Mouse (Mus musculus) spleen, adult 2 months (tissue): ENCODE measurements around the gene Cacna1c. TPM values are rescaled to one million over a fixed set of nuclear protein-coding genes. Genes with fewer than 3 reads are reported as not detected.

Source experiments
- DNase-seq, 2 experiments: peaks; one replicate each; pipeline versions ENCODE4 v3.0.0 to v3.0.0-alpha.2; 2012 to 2021; ENCODE audit warnings: low spot score in 2 of 2, low read depth in 1 of 2
- H3K27ac ChIP-seq: fragments of 200-500 bp; 2 replicates; pipeline ENCODE4 v1.5.1; 2012; ENCODE audit warnings: low read length, inconsistent platforms; ENCODE audit not compliant: insufficient read depth
- H3K27me3 ChIP-seq: fragments of 200-500 bp; 2 replicates; pipeline ENCODE4 v1.6.1; 2012; ENCODE audit warnings: mild to moderate bottlenecking, moderate library complexity, low read length, inconsistent platforms; ENCODE audit not compliant: control insufficient read depth, insufficient read depth
- H3K36me3 ChIP-seq: fragments of 200-500 bp; 2 replicates; pipeline ENCODE4 v1.6.1; 2012; ENCODE audit warnings: mild to moderate bottlenecking, low read length, inconsistent platforms; ENCODE audit not compliant: control insufficient read depth, insufficient read depth
- H3K4me1 ChIP-seq: fragments of 200-500 bp; 2 replicates; pipeline ENCODE4 v1.6.1; 2011; ENCODE audit warnings: inconsistent platforms; ENCODE audit not compliant: control insufficient read depth, insufficient read depth, insufficient read length
- H3K4me3 ChIP-seq: fragments of 200-500 bp; 2 replicates; pipeline ENCODE4 v1.5.1; 2011; ENCODE audit warnings: mild to moderate bottlenecking, inconsistent platforms; ENCODE audit not compliant: insufficient read depth, insufficient read length; ENCODE audit errors: extremely low read depth
- CTCF ChIP-seq: fragments of 200-500 bp; IDR thresholded peaks from 2 replicates; pipeline ENCODE4 v1.5.1; 2011; ENCODE audit warnings: mild to moderate bottlenecking, inconsistent platforms; ENCODE audit not compliant: insufficient read depth, insufficient read length, insufficient replicate concordance; ENCODE audit errors: extremely low read depth
- POLR2A ChIP-seq: fragments of 200-500 bp; IDR thresholded peaks from 2 replicates; pipeline ENCODE4 v1.6.1; 2011; ENCODE audit warnings: low read depth, low read length, inconsistent platforms
- WGBS: fragments of 180-500 bp; shearing (Covaris S2); methylation state at CpG from one replicate; pipeline ENCODE4 v1.1.7; 2018; 5-methylcytosine and 5-hydroxymethylcytosine counted together
- polyA plus RNA-seq: library from polyadenylated mRNA; depleted of rRNA; stranded (reverse); fragments of >200 nt; gene quantifications from 2 replicates; pipeline ENCODE4 v1.2.3, GENCODE M21; 2012

The Cacna1c gene
- polyA plus RNA-seq, 1 experiment = 1.1 TPM

- DNase-seq = no peak
- WGBS = 47% methylated on average over 3 of the region's 3 CpGs
Measured at GRCm38 (mm10) chr6:119233066-119233465, 36.8 kb upstream of the Cacna1c start.

GRCm38 (mm10) chr6:119228861-119229603 is 32.8 kb upstream of the Cacna1c start:
- Histone ChIP-seq H3K4me3 (no peak overlapping the region), H3K4me1 (no peaks in the 10 kb centered on the region), H3K36me3 (no peaks in the 10 kb centered on the region), H3K27ac (no peak overlapping the region), H3K27me3 (no peaks in the 10 kb centered on the region)
- no peak for DNase-seq
- WGBS = 84% methylated on average over 11 of the region's 11 CpGs
- TF ChIP-seq POLR2A (no peak), CTCF (no peak)

More at GRCm38 (mm10) chr6:119233066-119233465, 36.8 kb upstream of the Cacna1c start:
- no peak overlapping the region for H3K27ac ChIP-seq
- no peak overlapping the region for H3K4me3 ChIP-seq
- TF ChIP-seq POLR2A (no peak), CTCF (no peak)
- no peaks in the 10 kb centered on the region for H3K36me3 ChIP-seq
- no peaks in the 10 kb centered on the region for H3K27me3 ChIP-seq
- H3K4me1 ChIP-seq = no peaks in the 10 kb centered on the region

- WGBS = 86% methylated on average over 8 of the region's 8 CpGs
- TF ChIP-seq CTCF = no peak
- TF ChIP-seq POLR2A = no peak
- no peaks in the 10 kb centered on the region for H3K36me3 ChIP-seq
- H3K27ac ChIP-seq = no peak overlapping the region
- DNase-seq = no peak
- no peaks in the 10 kb centered on the region for H3K4me1 ChIP-seq
- H3K4me3 ChIP-seq = no peak overlapping the region
- H3K27me3 ChIP-seq = no peaks in the 10 kb centered on the region
Measured at GRCm38 (mm10) chr6:119227001-119227400, 30.8 kb upstream of the Cacna1c start.

- WGBS = 95% methylated on average over 6 of the region's 6 CpGs
- no peak overlapping the region for H3K4me3 ChIP-seq
- no peak for DNase-seq
- no peaks in the 10 kb centered on the region for H3K4me1 ChIP-seq
- no peaks in the 10 kb centered on the region for H3K27me3 ChIP-seq
- H3K36me3 ChIP-seq = no peaks in the 10 kb centered on the region; the same call in 1 of the 2 replicates
- no peak for TF ChIP-seq POLR2A
- no peak for TF ChIP-seq CTCF
- no peak overlapping the region for H3K27ac ChIP-seq
Measured at GRCm38 (mm10) chr6:119225731-119226130, 29.5 kb upstream of the Cacna1c start.

GRCm38 (mm10) chr6:119225226-119225625 is 29.0 kb upstream of the Cacna1c start:
- H3K4me1 ChIP-seq = no peaks in the 10 kb centered on the region
- no peak for TF ChIP-seq CTCF
- TF ChIP-seq POLR2A = no peak

GRCm38 (mm10) chr6:119224451-119225195 is 28.4 kb upstream of the Cacna1c start:
- 78% methylated on average over 13 of the region's 13 CpGs for WGBS
- no peaks in the 10 kb centered on the region for H3K4me1 ChIP-seq
- no peak for TF ChIP-seq POLR2A
- TF ChIP-seq CTCF = no peak
- H3K27me3 ChIP-seq = no peaks in the 10 kb centered on the region
- DNase-seq = no peak
- no peaks in the 10 kb centered on the region; the same call in 1 of the 2 replicates for H3K36me3 ChIP-seq
- no peak overlapping the region for H3K27ac ChIP-seq
- no peak overlapping the region for H3K4me3 ChIP-seq

More at GRCm38 (mm10) chr6:119225226-119225625, 29.0 kb upstream of the Cacna1c start:
- no peak for DNase-seq
- Histone ChIP-seq H3K36me3 (no peaks in the 10 kb centered on the region; the same call in 1 of the 2 replicates), H3K27ac (no peak overlapping the region), H3K27me3 (no peaks in the 10 kb centered on the region), H3K4me3 (no peak overlapping the region)
- WGBS = 89% methylated on average over 12 of the region's 12 CpGs
